Mouse (Mus musculus) megakaryocyte, embryonic 14.5 days (primary cell): Measurements from ENCODE around the gene Cabp1.

Experiments
- FLI1 ChIP-seq: IDR thresholded peaks from 2 replicates; pipeline ENCODE4 v1.6.1; 2012; ENCODE audit warnings: low read length, inconsistent platforms, mixed read lengths
- GATA1 ChIP-seq: IDR thresholded peaks from 3 replicates; pipeline ENCODE4 v1.6.1; 2012; ENCODE audit warnings: mixed read lengths, low read length, inconsistent platforms, borderline replicate concordance

DNA sequence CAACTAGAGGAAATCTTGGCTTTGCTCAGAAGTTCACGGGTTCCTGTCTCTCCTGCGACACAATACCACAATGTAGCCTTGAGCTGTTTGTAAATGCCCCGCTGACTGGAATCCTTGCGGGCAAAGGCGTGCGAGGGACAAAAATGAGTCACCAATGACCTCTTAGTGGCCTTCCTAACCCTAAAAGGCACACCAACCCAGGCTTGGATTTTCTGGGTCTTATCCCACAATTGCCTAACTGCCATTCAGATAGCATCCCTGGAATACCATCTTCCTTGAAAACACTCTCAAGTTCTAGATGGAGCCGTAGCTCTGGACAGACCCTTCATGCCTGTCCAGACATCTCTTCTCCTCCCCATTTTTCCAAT is 1.4 kb downstream of the Cabp1 start:
- no peak for TF ChIP-seq GATA1
- no peak for TF ChIP-seq FLI1
